Comparison of ENCODE assay signal across 9 mouse cellular contexts in genomic region chr9:20972141-20972992, GRCm38 (mm10). TPM values are rescaled to one million over a fixed set of nuclear protein-coding genes. Genes with fewer than 3 reads are reported as not detected.
DNase-seq lines count a peak whose midpoint lies in the region; ATAC-seq and TF ChIP-seq lines count a peak whose summit lies in the region.
"Had no signal": no experiment of that assay in that cellular context is flagged by ENCODE, and none has a peak within 500 bp of the region (broad histone marks: within the 10 kb centered on the region; RNA-seq: fewer than 3 reads in every experiment).

No protein-coding gene starts in this region.

- H3K4me1 ChIP-seq in liver, embryonic 11.5 days (replicated peaks; ENCODE audit: control insufficient read depth, insufficient read depth, low read length) = peaks cover 26% of the 10 kb centered on the region
- H3K4me1 ChIP-seq in liver, postnatal 0 days (ENCODE audit: insufficient read depth) = peaks cover 15% of the 10 kb centered on the region
- H3K4me1 ChIP-seq in forebrain, embryonic 10.5 days = peaks cover 57% of the 10 kb centered on the region
- peaks cover 41% of the 10 kb centered on the region for H3K4me1 ChIP-seq in heart, embryonic 12.5 days (replicated peaks)
- H3K4me1 ChIP-seq in kidney, embryonic 16.5 days (ENCODE audit: insufficient read depth, low read length) = peaks cover 49% of the 10 kb centered on the region
- peaks cover 53% of the 10 kb centered on the region for H3K4me1 ChIP-seq in limb, embryonic 12.5 days (replicated peaks)
- H3K4me1 ChIP-seq in neural tube, embryonic 14.5 days (ENCODE audit: control insufficient read depth, insufficient read depth, low read length) = peaks cover 19% of the 10 kb centered on the region

- H3K9me3 ChIP-seq in liver, embryonic 11.5 days (ENCODE audit: control insufficient read depth, low read length) = no peaks in the 10 kb centered on the region
- no peaks in the 10 kb centered on the region for H3K9me3 ChIP-seq in liver, postnatal 0 days (ENCODE audit: low read length)
- no peaks in the 10 kb centered on the region for H3K9me3 ChIP-seq in forebrain, embryonic 10.5 days
- no peaks in the 10 kb centered on the region for H3K9me3 ChIP-seq in heart, embryonic 12.5 days (replicated peaks)
- no peaks in the 10 kb centered on the region for H3K9me3 ChIP-seq in kidney, embryonic 16.5 days (ENCODE audit: low read length)
- no peaks in the 10 kb centered on the region for H3K9me3 ChIP-seq in limb, embryonic 12.5 days
- H3K9me3 ChIP-seq in neural tube, embryonic 14.5 days (ENCODE audit: control insufficient read depth, low read length) = no peaks in the 10 kb centered on the region

- no peak for TF ChIP-seq EP300 in liver, postnatal 0 days (IDR thresholded peaks at IDR 0.05; ENCODE audit: low read depth)

- no peak for DNase-seq in liver, embryonic 11.5 days (ENCODE audit: low spot score)
- no peak for DNase-seq in liver, postnatal 0 days
- peak; percentile 41 for DNase-seq in forebrain, embryonic 10.5 days (ENCODE audit: extremely low spot score, low spot score)
- DNase-seq in thymus, postnatal 4 days = no peak

- H3K27ac ChIP-seq in liver, embryonic 11.5 days (ENCODE audit: low read depth, low read length) = 0 out of 2 replicates have a peak overlapping the region, but pooled peaks have one; percentile 35
- no peak overlapping the region for H3K27ac ChIP-seq in liver, postnatal 0 days (ENCODE audit: low read depth)
- peak overlapping the region; percentile 80 for H3K27ac ChIP-seq in forebrain, embryonic 10.5 days
- H3K27ac ChIP-seq in heart, embryonic 12.5 days (ENCODE audit: poor library complexity, severe bottlenecking) = peak overlapping the region; percentile 46; the same call in 1 of the 2 replicates
- H3K27ac ChIP-seq in kidney, embryonic 16.5 days (ENCODE audit: low read length) = peak overlapping the region; percentile 95
- peak overlapping the region; percentile 95 for H3K27ac ChIP-seq in limb, embryonic 12.5 days
- peak overlapping the region; percentile 16; the same call in 1 of the 2 replicates for H3K27ac ChIP-seq in neural tube, embryonic 14.5 days (ENCODE audit: low read depth, low read length)

- no peak overlapping the region for H3K4me3 ChIP-seq in liver, embryonic 11.5 days (ENCODE audit: low read depth, low read length)
- no peak overlapping the region for H3K4me3 ChIP-seq in liver, postnatal 0 days (ENCODE audit: low read depth, low read length)
- H3K4me3 ChIP-seq in forebrain, embryonic 10.5 days = peak overlapping the region; percentile 29
- 0 out of 2 replicates have a peak overlapping the region, but pooled peaks have one; percentile 0 for H3K4me3 ChIP-seq in heart, embryonic 12.5 days
- H3K4me3 ChIP-seq in kidney, embryonic 16.5 days (ENCODE audit: low read length) = peak overlapping the region; percentile 63
- peak overlapping the region; percentile 85 for H3K4me3 ChIP-seq in limb, embryonic 12.5 days (replicated peaks)
- H3K4me3 ChIP-seq in neural tube, embryonic 14.5 days (ENCODE audit: low read depth, low read length) = no peak overlapping the region

- WGBS in liver, embryonic 11.5 days = 63% methylated on average over 28 of the region's 28 CpGs
- WGBS in liver, postnatal 0 days (ENCODE audit: insufficient replicate concordance) = 78% methylated on average over 28 of the region's 28 CpGs
- 34% methylated on average over 28 of the region's 28 CpGs for WGBS in forebrain, embryonic 10.5 days
- 46% methylated on average over 28 of the region's 28 CpGs for WGBS in heart, embryonic 12.5 days
- 12% methylated on average over 28 of the region's 28 CpGs for WGBS in kidney, embryonic 16.5 days
- WGBS in limb, embryonic 12.5 days = 23% methylated on average over 28 of the region's 28 CpGs
- WGBS in neural tube, embryonic 14.5 days = 38% methylated on average over 28 of the region's 28 CpGs

- H3K9ac ChIP-seq in liver, embryonic 11.5 days (ENCODE audit: low read depth, low read length) = no peak overlapping the region
- H3K9ac ChIP-seq in liver, postnatal 0 days (replicated peaks) = no peak overlapping the region; the same call in 1 of the 2 replicates
- H3K9ac ChIP-seq in heart, embryonic 12.5 days = peak overlapping the region; percentile 49; the same call in 1 of the 2 replicates
- peak overlapping the region; percentile 68 for H3K9ac ChIP-seq in kidney, embryonic 16.5 days (replicated peaks; ENCODE audit: low read length)
- peak overlapping the region; percentile 55 for H3K9ac ChIP-seq in limb, embryonic 12.5 days (replicated peaks)
- 0 out of 2 replicates have a peak overlapping the region, but pooled peaks have one; percentile 32 for H3K9ac ChIP-seq in neural tube, embryonic 14.5 days (replicated peaks; ENCODE audit: low read depth, low read length)

- H3K27me3 ChIP-seq in liver, embryonic 11.5 days (replicated peaks; ENCODE audit: control insufficient read depth, insufficient read depth, low read length) = no peaks in the 10 kb centered on the region
- H3K27me3 ChIP-seq in liver, postnatal 0 days (ENCODE audit: insufficient read depth, low read length) = 0 out of 2 replicates have a peak, but pooled peaks cover 6% of the 10 kb centered on the region
- H3K27me3 ChIP-seq in forebrain, embryonic 10.5 days (ENCODE audit: poor library complexity, severe bottlenecking) = peaks cover 10% of the 10 kb centered on the region
- no peaks in the 10 kb centered on the region for H3K27me3 ChIP-seq in heart, embryonic 12.5 days (replicated peaks)
- no peaks in the 10 kb centered on the region for H3K27me3 ChIP-seq in kidney, embryonic 16.5 days (ENCODE audit: insufficient read depth, low read length)
- no peaks in the 10 kb centered on the region for H3K27me3 ChIP-seq in limb, embryonic 12.5 days
- H3K27me3 ChIP-seq in neural tube, embryonic 14.5 days (ENCODE audit: control insufficient read depth, insufficient read depth, low read length) = no peaks in the 10 kb centered on the region
- H3K27me3 ChIP-seq: CH12.LX had no signal

- no peak for TF ChIP-seq CTCF in liver, postnatal 0 days (IDR thresholded peaks at IDR 0.05; ENCODE audit: low read depth)

- peaks cover 2% of the 10 kb centered on the region; the same call in 1 of the 2 replicates for H3K36me3 ChIP-seq in liver, embryonic 11.5 days (ENCODE audit: control insufficient read depth, insufficient read depth, low read length)
- H3K36me3 ChIP-seq in liver, postnatal 0 days (replicated peaks; ENCODE audit: insufficient read depth, low read length) = 0 out of 2 replicates have a peak, but pooled peaks cover 4% of the 10 kb centered on the region
- peaks cover 25% of the 10 kb centered on the region for H3K36me3 ChIP-seq in forebrain, embryonic 10.5 days (replicated peaks)
- peaks cover 25% of the 10 kb centered on the region for H3K36me3 ChIP-seq in heart, embryonic 12.5 days
- peaks cover 18% of the 10 kb centered on the region for H3K36me3 ChIP-seq in kidney, embryonic 16.5 days (ENCODE audit: insufficient read depth, low read length)
- H3K36me3 ChIP-seq in limb, embryonic 12.5 days = peaks cover 29% of the 10 kb centered on the region
- no peaks in the 10 kb centered on the region for H3K36me3 ChIP-seq in neural tube, embryonic 14.5 days (ENCODE audit: control insufficient read depth, insufficient read depth, low read length)

- ATAC-seq in liver, embryonic 11.5 days (replicated peaks; ENCODE audit: low FRiP score) = no peak
- ATAC-seq in liver, postnatal 0 days = no peak
- ATAC-seq in heart, embryonic 12.5 days (ENCODE audit: insufficient number of reproducible peaks, low FRiP score) = no peak
- peak; percentile 46 for ATAC-seq in kidney, embryonic 16.5 days (ENCODE audit: low FRiP score, low TSS enrichment)
- peak; percentile 43 for ATAC-seq in limb, embryonic 12.5 days (ENCODE audit: insufficient number of reproducible peaks, insufficient read depth, low FRiP score, low TSS enrichment, low read depth)
- peak; percentile 35 for ATAC-seq in neural tube, embryonic 14.5 days (ENCODE audit: low read depth)

- H3K4me2 ChIP-seq in liver, embryonic 11.5 days = peak overlapping the region; percentile 24; the same call in 1 of the 2 replicates
- H3K4me2 ChIP-seq in liver, postnatal 0 days (ENCODE audit: low read depth, low read length) = no peak overlapping the region
- H3K4me2 ChIP-seq in heart, embryonic 12.5 days = peak overlapping the region; percentile 45
- peak overlapping the region; percentile 63 for H3K4me2 ChIP-seq in kidney, embryonic 16.5 days (replicated peaks; ENCODE audit: low read depth, low read length)
- peak overlapping the region; percentile 93 for H3K4me2 ChIP-seq in limb, embryonic 12.5 days
- peak overlapping the region; percentile 31; the same call in 1 of the 2 replicates for H3K4me2 ChIP-seq in neural tube, embryonic 14.5 days (ENCODE audit: low read depth, low read length)

RNA-seq across cellular contexts. Expression of gene S1pr2, which starts 4.2 kb away (rescaled TPM):
- polyA plus RNA-seq in liver, embryonic 11.5 days (2014; fragmentation: Nextera tagmentation; extraction: Ambion mirVana) = 15.2 and 16.8 TPM in 2 replicates
- 2.4 and 3.1 TPM in 2 replicates for polyA plus RNA-seq in liver, postnatal 0 days (2015; fragmentation: Nextera tagmentation; extraction: Ambion mirVana)
- 24.4 and 26.4 TPM in 2 replicates for polyA plus RNA-seq in forebrain, embryonic 10.5 days (2016; fragmentation: Nextera tagmentation; extraction: Ambion mirVana)
- polyA plus RNA-seq in heart, embryonic 12.5 days (2016; fragmentation: Nextera tagmentation; extraction: Ambion mirVana) = 22.5 and 25.9 TPM in 2 replicates
- polyA plus RNA-seq in kidney, embryonic 16.5 days (2015; fragmentation: Nextera tagmentation; extraction: Ambion mirVana) = 35.1 and 37.7 TPM in 2 replicates
- 52.9 and 53.4 TPM in 2 replicates for polyA plus RNA-seq in limb, embryonic 12.5 days (2016; fragmentation: Nextera tagmentation; extraction: Ambion mirVana)
- 7.4 and 8.7 TPM in 2 replicates for polyA plus RNA-seq in neural tube, embryonic 14.5 days (2014; fragmentation: Nextera tagmentation; extraction: Ambion mirVana)

RNA-seq across cellular contexts. Expression of gene Dnmt1, which starts 12.7 kb away (rescaled TPM):
- 85.1 and 87.5 TPM in 2 replicates for polyA plus RNA-seq in liver, embryonic 11.5 days (2014; fragmentation: Nextera tagmentation; extraction: Ambion mirVana)
- polyA plus RNA-seq in liver, postnatal 0 days (2015; fragmentation: Nextera tagmentation; extraction: Ambion mirVana) = 20.3 and 24.5 TPM in 2 replicates
- polyA plus RNA-seq in forebrain, embryonic 10.5 days (2016; fragmentation: Nextera tagmentation; extraction: Ambion mirVana) = 171 and 174 TPM in 2 replicates
- polyA plus RNA-seq in heart, embryonic 12.5 days (2016; fragmentation: Nextera tagmentation; extraction: Ambion mirVana) = 86.6 and 86.8 TPM in 2 replicates
- 107 and 110 TPM in 2 replicates for polyA plus RNA-seq in kidney, embryonic 16.5 days (2015; fragmentation: Nextera tagmentation; extraction: Ambion mirVana)
- polyA plus RNA-seq in limb, embryonic 12.5 days (2016; fragmentation: Nextera tagmentation; extraction: Ambion mirVana) = 135 and 144 TPM in 2 replicates
- polyA plus RNA-seq in neural tube, embryonic 14.5 days (2014; fragmentation: Nextera tagmentation; extraction: Ambion mirVana) = 41.1 and 42.7 TPM in 2 replicates

RNA-seq across cellular contexts. Expression of gene Mrpl4, which starts 30.2 kb away (rescaled TPM):
- 138 and 145 TPM in 2 replicates for polyA plus RNA-seq in liver, embryonic 11.5 days (2014; fragmentation: Nextera tagmentation; extraction: Ambion mirVana)
- polyA plus RNA-seq in liver, postnatal 0 days (2015; fragmentation: Nextera tagmentation; extraction: Ambion mirVana) = 54.6 and 55.0 TPM in 2 replicates
- 152 and 154 TPM in 2 replicates for polyA plus RNA-seq in forebrain, embryonic 10.5 days (2016; fragmentation: Nextera tagmentation; extraction: Ambion mirVana)
- polyA plus RNA-seq in heart, embryonic 12.5 days (2016; fragmentation: Nextera tagmentation; extraction: Ambion mirVana) = 123 and 126 TPM in 2 replicates
- 161 and 169 TPM in 2 replicates for polyA plus RNA-seq in kidney, embryonic 16.5 days (2015; fragmentation: Nextera tagmentation; extraction: Ambion mirVana)
- polyA plus RNA-seq in limb, embryonic 12.5 days (2016; fragmentation: Nextera tagmentation; extraction: Ambion mirVana) = 134 and 135 TPM in 2 replicates
- polyA plus RNA-seq in neural tube, embryonic 14.5 days (2014; fragmentation: Nextera tagmentation; extraction: Ambion mirVana) = 103 and 115 TPM in 2 replicates

RNA-seq across cellular contexts. Expression of gene Icam1, which starts 43.4 kb away (rescaled TPM):
- polyA plus RNA-seq in liver, embryonic 11.5 days (2014; fragmentation: Nextera tagmentation; extraction: Ambion mirVana) = 12.2 and 13.0 TPM in 2 replicates
- polyA plus RNA-seq in liver, postnatal 0 days (2015; fragmentation: Nextera tagmentation; extraction: Ambion mirVana) = 12.7 and 13.6 TPM in 2 replicates
- 4.1 and 5.8 TPM in 2 replicates for polyA plus RNA-seq in forebrain, embryonic 10.5 days (2016; fragmentation: Nextera tagmentation; extraction: Ambion mirVana)
- 8.9 and 9.3 TPM in 2 replicates for polyA plus RNA-seq in heart, embryonic 12.5 days (2016; fragmentation: Nextera tagmentation; extraction: Ambion mirVana)
- polyA plus RNA-seq in kidney, embryonic 16.5 days (2015; fragmentation: Nextera tagmentation; extraction: Ambion mirVana) = 14.2 and 18.0 TPM in 2 replicates
- 8.8 and 8.9 TPM in 2 replicates for polyA plus RNA-seq in limb, embryonic 12.5 days (2016; fragmentation: Nextera tagmentation; extraction: Ambion mirVana)
- 1.4 and 3.6 TPM in 2 replicates for polyA plus RNA-seq in neural tube, embryonic 14.5 days (2014; fragmentation: Nextera tagmentation; extraction: Ambion mirVana)

RNA-seq across cellular contexts. Expression of gene Icam4, which starts 56.8 kb away (rescaled TPM):
- 146 and 147 TPM in 2 replicates for polyA plus RNA-seq in liver, embryonic 11.5 days (2014; fragmentation: Nextera tagmentation; extraction: Ambion mirVana)
- 57.7 and 58.5 TPM in 2 replicates for polyA plus RNA-seq in liver, postnatal 0 days (2015; fragmentation: Nextera tagmentation; extraction: Ambion mirVana)
- polyA plus RNA-seq in forebrain, embryonic 10.5 days (2016; fragmentation: Nextera tagmentation; extraction: Ambion mirVana) = 4.8 and 7.9 TPM in 2 replicates
- polyA plus RNA-seq in heart, embryonic 12.5 days (2016; fragmentation: Nextera tagmentation; extraction: Ambion mirVana) = 5.6 and 8.1 TPM in 2 replicates
- 0.84 and 0.91 TPM in 2 replicates for polyA plus RNA-seq in kidney, embryonic 16.5 days (2015; fragmentation: Nextera tagmentation; extraction: Ambion mirVana)
- 1.9 and 2.5 TPM in 2 replicates for polyA plus RNA-seq in limb, embryonic 12.5 days (2016; fragmentation: Nextera tagmentation; extraction: Ambion mirVana)
- polyA plus RNA-seq in neural tube, embryonic 14.5 days (2014; fragmentation: Nextera tagmentation; extraction: Ambion mirVana) = 0.27 TPM in 1 of 2 replicates, not detected in the other

Comparison
In these comparisons a context has a peak if more than half of its experiments do, and no peak if none do; other contexts are left out.
1. ATAC-seq: peak in kidney, embryonic 16.5 days (single experiment), limb, embryonic 12.5 days (single experiment) and neural tube, embryonic 14.5 days (single experiment); none in liver, embryonic 11.5 days (single experiment), liver, postnatal 0 days (single experiment) and heart, embryonic 12.5 days (single experiment).
2. H3K4me3 ChIP-seq: peak in forebrain, embryonic 10.5 days (single experiment), heart, embryonic 12.5 days (single experiment), kidney, embryonic 16.5 days (single experiment) and limb, embryonic 12.5 days (single experiment); none in liver, embryonic 11.5 days (single experiment), liver, postnatal 0 days (single experiment) and neural tube, embryonic 14.5 days (single experiment).
3. H3K9ac ChIP-seq: peak in heart, embryonic 12.5 days (single experiment), kidney, embryonic 16.5 days (single experiment), limb, embryonic 12.5 days (single experiment) and neural tube, embryonic 14.5 days (single experiment); none in liver, embryonic 11.5 days (single experiment) and liver, postnatal 0 days (single experiment).